ENCODE assay signal across 30 mouse cellular contexts in the genomic region with DNA sequence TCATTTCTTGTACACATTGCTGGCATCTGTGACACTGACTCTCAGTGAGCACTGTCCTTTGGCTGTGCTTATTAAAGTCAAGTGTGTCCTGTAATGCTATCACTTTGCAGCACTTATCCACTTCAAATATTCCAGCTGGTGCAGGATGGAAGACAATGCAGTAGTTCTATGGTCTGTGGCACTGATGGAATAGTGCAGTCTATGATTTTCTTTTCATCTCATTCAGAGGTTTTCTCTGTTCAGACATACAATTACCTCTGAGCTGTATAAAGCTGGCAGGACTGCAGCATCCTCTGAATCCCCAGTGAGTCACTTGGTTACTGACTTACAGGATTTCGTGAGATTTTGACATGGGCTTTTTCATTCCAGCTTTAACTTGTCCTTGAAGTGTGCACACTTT.
DNase-seq lines count a peak whose midpoint lies in the region; ATAC-seq and TF ChIP-seq lines count a peak whose summit lies in the region.
"Had no signal": no experiment of that assay in that cellular context is flagged by ENCODE, and none has a peak within 500 bp of the region (broad histone marks: within the 10 kb centered on the region; RNA-seq: fewer than 3 reads in every experiment).

No protein-coding gene starts in this region.

- no peak for TF ChIP-seq CTCF in forebrain, postnatal 0 days (IDR thresholded peaks at IDR 0.05; ENCODE audit: low read depth)

- 84% methylated on average over 1 of the region's 1 CpGs for WGBS in limb, embryonic 11.5 days
- WGBS in limb, embryonic 10.5 days, result 91% methylated on average over 1 of the region's 1 CpGs
- WGBS in forebrain, postnatal 0 days, result 74% methylated on average over 1 of the region's 1 CpGs

- H3K27me3 ChIP-seq in limb, embryonic 11.5 days (ENCODE audit: control insufficient read depth, insufficient read depth, low read length), result no peaks in the 10 kb centered on the region
- no peaks in the 10 kb centered on the region for H3K27me3 ChIP-seq in limb, embryonic 10.5 days (ENCODE audit: low read depth, poor library complexity, severe bottlenecking)
- no peaks in the 10 kb centered on the region for H3K27me3 ChIP-seq in forebrain, postnatal 0 days (ENCODE audit: insufficient read depth, low read length)
- H3K27me3 ChIP-seq: CH12.LX; embryonic facial prominence, embryonic 13.5 days; hindbrain, embryonic 12.5 days; liver, embryonic 13.5 days; midbrain, embryonic 12.5 days; neural tube, embryonic 13.5 days had no signal

- no peaks in the 10 kb centered on the region for H3K36me3 ChIP-seq in limb, embryonic 11.5 days (ENCODE audit: control insufficient read depth, insufficient read depth, low read length)
- no peaks in the 10 kb centered on the region for H3K36me3 ChIP-seq in limb, embryonic 10.5 days
- no peaks in the 10 kb centered on the region for H3K36me3 ChIP-seq in forebrain, postnatal 0 days (ENCODE audit: insufficient read depth)
- H3K36me3 ChIP-seq: embryonic facial prominence, embryonic 13.5 days; hindbrain, embryonic 12.5 days; liver, embryonic 13.5 days; midbrain, embryonic 12.5 days; neural tube, embryonic 13.5 days had no signal

- no peak for DNase-seq in limb, embryonic 11.5 days (ENCODE audit: low spot score)
- DNase-seq in limb, embryonic 10.5 days (ENCODE audit: low spot score), result no peak
- DNase-seq in Muller cell, postnatal 12 days (ENCODE audit: inconsistent ontology term), result peak; percentile 25
- peak; percentile 71 for DNase-seq in brain, adult 2 months (ENCODE audit: low read depth, low spot score)
- no peak for DNase-seq in forebrain, postnatal 0 days
- no peak for DNase-seq in neural tube, embryonic 10.5 days (ENCODE audit: extremely low spot score, low spot score)
- DNase-seq: adrenal gland, postnatal 10 days; cerebellum, adult 11-12 months; cerebellum, postnatal 10 days; gastrocnemius, postnatal 36 days; heart, adult 18-20 months; heart, postnatal 36 days; kidney, adult 8-10 months; layer of hippocampus, adult 9-11 months; liver, embryonic 13.5 days; lung, adult 2 months; lung, postnatal 10 days; retina, postnatal 1 day; right cerebral cortex, postnatal 14 days; thymus, postnatal 4 days had no signal

- no peaks in the 10 kb centered on the region for H3K4me1 ChIP-seq in limb, embryonic 11.5 days (ENCODE audit: control insufficient read depth, insufficient read depth, low read length)
- no peaks in the 10 kb centered on the region for H3K4me1 ChIP-seq in limb, embryonic 10.5 days
- H3K4me1 ChIP-seq in forebrain, postnatal 0 days (ENCODE audit: insufficient read depth), result no peaks in the 10 kb centered on the region
- H3K4me1 ChIP-seq: embryonic facial prominence, embryonic 13.5 days; hindbrain, embryonic 12.5 days; liver, embryonic 13.5 days; midbrain, embryonic 12.5 days; neural tube, embryonic 13.5 days had no signal

- no peak overlapping the region for H3K4me2 ChIP-seq in limb, embryonic 11.5 days (ENCODE audit: low read depth, severe bottlenecking)
- H3K4me2 ChIP-seq in forebrain, postnatal 0 days (ENCODE audit: low read depth), result no peak overlapping the region
- H3K4me2 ChIP-seq: embryonic facial prominence, embryonic 13.5 days; heart, embryonic 11.5 days; hindbrain, embryonic 12.5 days; liver, embryonic 13.5 days; midbrain, embryonic 12.5 days; neural tube, embryonic 13.5 days had no signal

- no peak overlapping the region for H3K9ac ChIP-seq in limb, embryonic 11.5 days (ENCODE audit: low read length)
- H3K9ac ChIP-seq in forebrain, postnatal 0 days, result no peak overlapping the region
- H3K9ac ChIP-seq: embryonic facial prominence, embryonic 13.5 days; hindbrain, embryonic 12.5 days; liver, embryonic 13.5 days; midbrain, embryonic 12.5 days; neural tube, embryonic 13.5 days had no signal

- ATAC-seq in limb, embryonic 11.5 days (ENCODE audit: insufficient number of reproducible peaks, low FRiP score, low TSS enrichment, low read depth), result peak; percentile 37; the same call in 1 of the 2 replicates
- ATAC-seq in forebrain, postnatal 0 days, result peak; percentile 84
- ATAC-seq in megakaryocyte-erythroid progenitor cell, adult 5-6 weeks (replicated peaks; ENCODE audit: low FRiP score, low TSS enrichment, poor library complexity, severe bottlenecking), result no peak
- ATAC-seq: intestine, embryonic 16.5 days had no signal

- no peaks in the 10 kb centered on the region for H3K9me3 ChIP-seq in limb, embryonic 11.5 days (ENCODE audit: control insufficient read depth, low read length)
- no peaks in the 10 kb centered on the region for H3K9me3 ChIP-seq in limb, embryonic 10.5 days (replicated peaks)
- no peaks in the 10 kb centered on the region for H3K9me3 ChIP-seq in forebrain, postnatal 0 days (ENCODE audit: low read length)
- H3K9me3 ChIP-seq: embryonic facial prominence, embryonic 13.5 days; hindbrain, embryonic 12.5 days; liver, embryonic 13.5 days; midbrain, embryonic 12.5 days; neural tube, embryonic 13.5 days had no signal

- H3K27ac ChIP-seq in limb, embryonic 11.5 days (replicated peaks; ENCODE audit: low read depth, low read length), result no peak overlapping the region
- H3K27ac ChIP-seq in limb, embryonic 10.5 days, result no peak overlapping the region
- H3K27ac ChIP-seq in forebrain, postnatal 0 days (ENCODE audit: low read depth, low read length), result no peak overlapping the region
- H3K27ac ChIP-seq: embryonic facial prominence, embryonic 13.5 days; hindbrain, embryonic 12.5 days; kidney, postnatal 0 days; liver, embryonic 13.5 days; midbrain, embryonic 12.5 days; neural tube, embryonic 13.5 days had no signal

- H3K4me3 ChIP-seq in limb, embryonic 11.5 days (ENCODE audit: low read depth, low read length), result no peak overlapping the region
- no peak overlapping the region for H3K4me3 ChIP-seq in limb, embryonic 10.5 days
- no peak overlapping the region for H3K4me3 ChIP-seq in forebrain, postnatal 0 days (ENCODE audit: low read depth, low read length)
- H3K4me3 ChIP-seq: embryonic facial prominence, embryonic 13.5 days; hindbrain, embryonic 12.5 days; liver, embryonic 13.5 days; midbrain, embryonic 12.5 days; myocyte; neural tube, embryonic 13.5 days had no signal

Comparison
In these comparisons a context has a peak if more than half of its experiments do, and no peak if none do; other contexts are left out.
1. DNase-seq: peak in Muller cell, postnatal 12 days (single experiment) and brain, adult 2 months (single experiment); none in limb, embryonic 11.5 days (single experiment), limb, embryonic 10.5 days (single experiment), forebrain, postnatal 0 days (single experiment) and neural tube, embryonic 10.5 days (single experiment).